Mouse (Mus musculus): Measurements from ENCODE around the gene Hivep3.

GRCm38 (mm10) chr4:119837505-119838065 lies 104.0 kb downstream of the Hivep3 start:
- no peak for TF ChIP-seq CTCF (IDR thresholded peaks at IDR 0.05 in 2 of 3, conservative IDR thresholded peaks at IDR 0.05 in 1 of 3; ENCODE audit: control insufficient read depth in 1 of 3, insufficient read depth in 1 of 3, low read depth in 2 of 3, low read length in 3 of 3, poor library complexity in 1 of 3, severe bottlenecking in 1 of 3)
- TF ChIP-seq CHD2 (IDR thresholded peaks at IDR 0.05; ENCODE audit: low read length), result no peak

All from MEL (cell line).